Mouse (Mus musculus): ENCODE measurements around the gene Arhgap40. TPM values are rescaled to one million over a fixed set of nuclear protein-coding genes. Genes with fewer than 3 reads are reported as not detected.

Arhgap40 gene
- total and polyA plus RNA-seq, 2 experiments from 2014 or later: 0.14 to 0.41 TPM

DNA sequence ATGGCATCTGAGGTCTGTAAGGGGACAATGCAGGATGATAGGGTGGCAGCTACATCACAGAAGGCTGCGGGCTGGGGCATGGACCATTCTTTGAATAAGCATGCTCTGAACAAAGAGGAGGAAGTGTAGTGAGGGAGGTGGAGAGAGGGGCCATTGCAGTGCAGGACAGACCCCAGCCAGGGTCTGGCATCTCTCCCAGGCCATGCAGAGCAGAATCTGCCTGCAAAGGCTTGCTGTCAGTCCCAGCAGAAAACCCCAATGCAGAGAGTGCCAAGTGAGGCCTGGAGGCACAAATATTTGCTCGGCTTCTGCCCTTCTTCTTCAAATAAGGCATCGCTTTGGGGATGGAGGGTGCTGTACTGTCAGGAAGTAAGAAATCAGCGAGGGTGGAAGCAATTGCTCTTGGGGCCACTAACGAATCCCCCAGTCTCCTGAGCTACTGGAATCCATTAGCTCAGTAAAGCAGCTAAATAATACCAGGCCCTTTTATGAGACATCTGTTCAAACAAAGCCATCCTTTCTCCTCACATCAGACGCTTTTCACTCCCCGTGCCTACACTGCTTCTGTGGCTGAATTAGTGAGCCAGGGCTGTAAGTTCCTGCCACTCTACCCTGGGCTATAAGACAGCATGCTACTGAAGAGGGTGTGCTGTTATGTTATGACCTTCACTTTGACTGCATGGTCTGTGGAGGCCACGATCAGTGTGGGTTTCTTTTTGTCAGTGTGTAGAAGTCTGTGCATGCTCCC is 76.1 kb downstream of the Arhgap40 start:
- WGBS: 9% methylated on average over 8 of the region's 8 CpGs

GRCm38 (mm10) chr2:158590495-158590894 is 77.9 kb downstream of the Arhgap40 start:
- no peak for DNase-seq
- no peak for TF ChIP-seq CTCF (IDR thresholded peaks at IDR 0.05; ENCODE audit: low read depth)
- H3K27me3 ChIP-seq (ENCODE audit: insufficient read depth, low read length): no peaks in the 10 kb centered on the region
- H3K4me3 ChIP-seq (ENCODE audit: low read depth, low read length): no peak overlapping the region
- H3K4me1 ChIP-seq (ENCODE audit: insufficient read depth): peaks cover 10% of the 10 kb centered on the region; the same call in 1 of the 2 replicates
- no peaks in the 10 kb centered on the region for H3K9me3 ChIP-seq (ENCODE audit: low read length)
- H3K27ac ChIP-seq (ENCODE audit: low read depth, low read length): no peak overlapping the region
- WGBS: 37% methylated on average over 3 of the region's 3 CpGs
- H3K36me3 ChIP-seq (ENCODE audit: insufficient read depth): no peaks in the 10 kb centered on the region
- no peak overlapping the region for H3K9ac ChIP-seq
- H3K4me2 ChIP-seq (ENCODE audit: low read depth): no peak overlapping the region
- ATAC-seq: no peak

More for the DNA sequence above, 76.1 kb downstream of the Arhgap40 start:
- H3K9ac ChIP-seq: 0 out of 2 replicates have a peak overlapping the region, but pooled peaks have one; percentile 28
- peak overlapping the region; percentile 77 for H3K27ac ChIP-seq (ENCODE audit: low read depth, low read length)
- no peak overlapping the region for H3K4me2 ChIP-seq (ENCODE audit: low read depth)
- H3K4me1 ChIP-seq (ENCODE audit: insufficient read depth): peaks cover 5% of the 10 kb centered on the region; the same call in 1 of the 2 replicates
- no peak for TF ChIP-seq CTCF (IDR thresholded peaks at IDR 0.05; ENCODE audit: low read depth)
- peak; percentile 43 for DNase-seq
- H3K36me3 ChIP-seq (ENCODE audit: insufficient read depth): no peaks in the 10 kb centered on the region
- no peaks in the 10 kb centered on the region for H3K9me3 ChIP-seq (ENCODE audit: low read length)
- ATAC-seq: peak; percentile 78
- no peak overlapping the region for H3K4me3 ChIP-seq (ENCODE audit: low read depth, low read length)
- H3K27me3 ChIP-seq (ENCODE audit: insufficient read depth, low read length): no peaks in the 10 kb centered on the region

- DNase-seq: no peak
- H3K27ac ChIP-seq (ENCODE audit: low read depth, low read length): no peak overlapping the region
Observed at GRCm38 (mm10) chr2:158591286-158591685, 78.7 kb downstream of the Arhgap40 start.

DNA sequence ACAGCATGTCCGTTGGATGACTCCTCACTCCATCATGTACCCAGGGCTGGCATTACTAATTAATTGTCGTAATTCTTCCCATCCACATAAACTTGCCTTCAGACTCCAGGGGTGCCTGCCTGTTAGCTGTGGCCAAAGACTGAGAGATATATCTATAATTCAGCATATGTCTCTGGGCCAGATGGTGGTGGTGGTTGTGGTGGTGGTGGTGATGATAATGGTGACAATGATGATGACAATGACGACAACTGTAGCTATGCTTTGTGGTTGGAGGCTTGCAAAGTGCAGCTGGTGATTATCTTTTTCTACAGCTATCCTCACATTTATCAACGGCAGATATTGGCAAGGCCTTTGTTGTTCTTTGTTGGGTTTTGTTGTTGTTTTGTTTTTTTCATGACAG is 80.8 kb downstream of the Arhgap40 start:
- Histone ChIP-seq H3K27me3 (ENCODE audit: insufficient read depth, low read length) (no peaks in the 10 kb centered on the region), H3K9ac (no peak overlapping the region), H3K27ac (ENCODE audit: low read depth, low read length) (no peak overlapping the region), H3K9me3 (ENCODE audit: low read length) (no peaks in the 10 kb centered on the region), H3K4me3 (ENCODE audit: low read depth, low read length) (no peak overlapping the region), H3K4me2 (ENCODE audit: low read depth) (no peak overlapping the region), H3K4me1 (ENCODE audit: insufficient read depth) (peaks cover 10% of the 10 kb centered on the region; the same call in 1 of the 2 replicates), H3K36me3 (ENCODE audit: insufficient read depth) (no peaks in the 10 kb centered on the region)
- TF ChIP-seq CTCF (IDR thresholded peaks at IDR 0.05; ENCODE audit: low read depth): no peak
- no peak for DNase-seq
- no peak for ATAC-seq
- WGBS: 84% methylated on average over 4 of the region's 4 CpGs

More at GRCm38 (mm10) chr2:158591286-158591685, 78.7 kb downstream of the Arhgap40 start:
- H3K36me3 ChIP-seq (ENCODE audit: insufficient read depth): no peaks in the 10 kb centered on the region
- H3K9me3 ChIP-seq (ENCODE audit: low read length): no peaks in the 10 kb centered on the region
- no peak overlapping the region for H3K9ac ChIP-seq
- H3K4me2 ChIP-seq (ENCODE audit: low read depth): no peak overlapping the region
- 47% methylated on average over 5 of the region's 5 CpGs for whole genome bisulfite sequencing
- H3K4me1 ChIP-seq (ENCODE audit: insufficient read depth): peaks cover 10% of the 10 kb centered on the region; the same call in 1 of the 2 replicates
- peak; percentile 53 for ATAC-seq
- no peak for TF ChIP-seq CTCF (IDR thresholded peaks at IDR 0.05; ENCODE audit: low read depth)
- no peak overlapping the region for H3K4me3 ChIP-seq (ENCODE audit: low read depth, low read length)
- H3K27me3 ChIP-seq (ENCODE audit: insufficient read depth, low read length): no peaks in the 10 kb centered on the region

DNA sequence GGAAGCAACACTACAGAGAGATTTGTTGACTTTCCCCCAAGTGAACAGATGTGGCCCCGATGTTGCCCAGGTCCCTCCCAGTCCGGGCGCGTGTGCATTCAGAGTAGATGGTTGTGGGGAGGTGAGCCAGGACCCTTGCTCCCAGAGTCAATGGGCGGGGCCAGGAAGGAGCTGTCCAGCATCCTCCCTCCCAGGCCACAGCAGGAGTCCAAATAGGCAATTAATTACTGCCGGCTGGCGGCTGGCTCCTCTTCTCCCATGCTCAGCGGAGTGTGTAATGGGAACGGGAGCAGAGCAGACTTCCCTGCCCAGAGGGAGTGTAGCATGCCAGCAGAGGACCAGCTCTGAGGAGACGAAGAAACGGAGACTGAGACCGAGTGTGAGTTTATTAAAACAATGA is 82.5 kb downstream of the Arhgap40 start:
- Histone ChIP-seq H3K9ac (no peak overlapping the region), H3K27me3 (ENCODE audit: insufficient read depth, low read length) (no peaks in the 10 kb centered on the region), H3K9me3 (ENCODE audit: low read length) (no peaks in the 10 kb centered on the region), H3K4me1 (ENCODE audit: insufficient read depth) (peaks cover 11% of the 10 kb centered on the region; the same call in 1 of the 2 replicates), H3K36me3 (ENCODE audit: insufficient read depth) (no peaks in the 10 kb centered on the region), H3K4me3 (ENCODE audit: low read depth, low read length) (no peak overlapping the region), H3K4me2 (ENCODE audit: low read depth) (peak overlapping the region; percentile 35), H3K27ac (ENCODE audit: low read depth, low read length) (peak overlapping the region; percentile 52)
- TF ChIP-seq CTCF (IDR thresholded peaks at IDR 0.05; ENCODE audit: low read depth): no peak
- WGBS: 3% methylated on average over 12 of the region's 12 CpGs
- ATAC-seq (peak; percentile 82), DNase-seq (peak; percentile 71)

DNA sequence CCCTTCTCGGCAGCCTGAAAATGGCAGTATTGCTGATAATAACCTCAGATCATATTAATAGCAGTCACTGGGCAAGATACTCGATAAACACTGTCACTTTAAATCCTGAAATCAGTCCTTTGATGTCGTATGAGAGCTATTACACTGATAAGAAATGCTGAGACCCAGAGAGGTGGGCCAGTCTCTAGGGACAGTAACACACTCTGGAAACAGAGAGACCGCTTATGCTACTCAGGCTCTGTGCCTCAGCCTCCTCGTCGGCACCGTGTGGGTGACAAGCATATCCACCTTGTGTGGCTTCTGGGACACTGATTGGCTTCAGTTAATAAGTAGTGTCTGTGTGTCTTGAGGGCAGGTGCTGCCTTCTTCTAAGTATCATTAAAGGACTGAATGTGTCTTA is 83.0 kb downstream of the Arhgap40 start:
- Histone ChIP-seq H3K4me1 (ENCODE audit: insufficient read depth) (peaks cover 11% of the 10 kb centered on the region; the same call in 1 of the 2 replicates), H3K4me3 (ENCODE audit: low read depth, low read length) (no peak overlapping the region), H3K27ac (ENCODE audit: low read depth, low read length) (peak overlapping the region; percentile 52), H3K27me3 (ENCODE audit: insufficient read depth, low read length) (no peaks in the 10 kb centered on the region), H3K9ac (no peak overlapping the region), H3K36me3 (ENCODE audit: insufficient read depth) (no peaks in the 10 kb centered on the region), H3K4me2 (ENCODE audit: low read depth) (peak overlapping the region; percentile 35), H3K9me3 (ENCODE audit: low read length) (no peaks in the 10 kb centered on the region)
- DNase-seq (no peak), ATAC-seq (no peak)
- no peak for TF ChIP-seq CTCF (IDR thresholded peaks at IDR 0.05; ENCODE audit: low read depth)
- WGBS: 14% methylated on average over 7 of the region's 7 CpGs

GRCm38 (mm10) chr2:158596803-158597202 is 84.2 kb downstream of the Arhgap40 start:
- Histone ChIP-seq H3K36me3 (ENCODE audit: insufficient read depth) (no peaks in the 10 kb centered on the region), H3K4me3 (ENCODE audit: low read depth, low read length) (no peak overlapping the region), H3K27me3 (ENCODE audit: insufficient read depth, low read length) (no peaks in the 10 kb centered on the region), H3K4me2 (ENCODE audit: low read depth) (no peak overlapping the region), H3K9me3 (ENCODE audit: low read length) (no peaks in the 10 kb centered on the region), H3K9ac (no peak overlapping the region), H3K4me1 (ENCODE audit: insufficient read depth) (peaks cover 11% of the 10 kb centered on the region; the same call in 1 of the 2 replicates), H3K27ac (ENCODE audit: low read depth, low read length) (no peak overlapping the region)
- no peak for TF ChIP-seq CTCF (IDR thresholded peaks at IDR 0.05; ENCODE audit: low read depth)
- no peak for DNase-seq
- 69% methylated on average over 1 of the region's 1 CpGs for WGBS
- no peak for ATAC-seq

Other genes starting within 250 kb of the Arhgap40 start
- gene Lbp, start 206.3 kb upstream of the Arhgap40 start, total RNA-seq (2014; rRNA removed): 4.7 and 5.3 TPM in 2 replicates
- 5.7 and 8.0 TPM in 2 replicates for gene Lbp, start 206.3 kb upstream of the Arhgap40 start, polyA plus RNA-seq (2015; fragmentation: Nextera tagmentation; extraction: Ambion mirVana)
- gene Snhg11, start 137.2 kb upstream of the Arhgap40 start, total RNA-seq (2014; rRNA removed): 68.4 and 142 TPM in 2 replicates
- gene Snhg11, start 137.2 kb upstream of the Arhgap40 start, polyA plus RNA-seq (2015; fragmentation: Nextera tagmentation; extraction: Ambion mirVana): 39.8 and 179 TPM in 2 replicates
- 45.2 and 55.5 TPM in 2 replicates for gene Ralgapb, start 102.9 kb upstream of the Arhgap40 start, total RNA-seq (2014; rRNA removed)
- gene Ralgapb, start 102.9 kb upstream of the Arhgap40 start, polyA plus RNA-seq (2015; fragmentation: Nextera tagmentation; extraction: Ambion mirVana): 10.5 and 16.6 TPM in 2 replicates
- not detected in 2 replicates for gene Adig, start 10.2 kb upstream of the Arhgap40 start, total RNA-seq (2014; rRNA removed)
- gene Adig, start 10.2 kb upstream of the Arhgap40 start, polyA plus RNA-seq (2015; fragmentation: Nextera tagmentation; extraction: Ambion mirVana): not detected in 2 replicates
- 23.5 and 37.4 TPM in 2 replicates for gene Slc32a1, start 98.0 kb downstream of the Arhgap40 start, total RNA-seq (2014; rRNA removed)
- 7.4 and 10.8 TPM in 2 replicates for gene Slc32a1, start 98.0 kb downstream of the Arhgap40 start, polyA plus RNA-seq (2015; fragmentation: Nextera tagmentation; extraction: Ambion mirVana)
- gene Actr5, start 112.1 kb downstream of the Arhgap40 start, total RNA-seq (2014; rRNA removed): 16.5 and 30.8 TPM in 2 replicates
- gene Actr5, start 112.1 kb downstream of the Arhgap40 start, polyA plus RNA-seq (2015; fragmentation: Nextera tagmentation; extraction: Ambion mirVana): 8.0 and 8.2 TPM in 2 replicates
- gene Ppp1r16b, start 152.6 kb downstream of the Arhgap40 start, total RNA-seq (2014; rRNA removed): 25.2 and 27.2 TPM in 2 replicates
- 23.1 and 28.4 TPM in 2 replicates for gene Ppp1r16b, start 152.6 kb downstream of the Arhgap40 start, polyA plus RNA-seq (2015; fragmentation: Nextera tagmentation; extraction: Ambion mirVana)